Mouse (Mus musculus): ENCODE measurements around the gene Rps17. TPM values are rescaled to one million over a fixed set of nuclear protein-coding genes. Genes with fewer than 3 reads are reported as not detected.

Gene Rps17
- polyA plus RNA-seq, 1 experiment from 2014 or later, result 842 TPM

GRCm38 (mm10) chr7:81345447-81346170, 555 bp upstream of the Rps17 start:
- Histone ChIP-seq H3K9me3 (replicated peaks) (no peaks in the 10 kb centered on the region), H3K36me3 (peaks cover 27% of the 10 kb centered on the region), H3K27ac (0 out of 2 replicates have a peak overlapping the region, but pooled peaks have one; percentile 47), H3K4me1 (replicated peaks) (peaks cover 31% of the 10 kb centered on the region), H3K4me2 (peak overlapping the region; percentile 68), H3K27me3 (no peaks in the 10 kb centered on the region), H3K4me3 (peak overlapping the region; percentile 77), H3K9ac (peak overlapping the region; percentile 83)
- WGBS, result 61% methylated on average over 15 of the region's 15 CpGs
- no peak for ATAC-seq (replicated peaks; ENCODE audit: insufficient number of reproducible peaks, insufficient read depth, low FRiP score, low read depth)

- Histone ChIP-seq H3K27ac (no peak overlapping the region), H3K4me3 (peak overlapping the region; percentile 77), H3K4me2 (peak overlapping the region; percentile 76), H3K9me3 (replicated peaks) (no peaks in the 10 kb centered on the region), H3K27me3 (no peaks in the 10 kb centered on the region), H3K9ac (peak overlapping the region; percentile 83), H3K4me1 (replicated peaks) (peaks cover 31% of the 10 kb centered on the region), H3K36me3 (peaks cover 41% of the 10 kb centered on the region)
- 4% methylated on average over 10 of the region's 10 CpGs for WGBS
- ATAC-seq (replicated peaks; ENCODE audit: insufficient number of reproducible peaks, insufficient read depth, low FRiP score, low read depth), result no peak
These were observed 1.2 kb downstream of the Rps17 start for GRCm38 (mm10) chr7:81343831-81344230.

GRCm38 (mm10) chr7:81343316-81343715, 1.7 kb downstream of the Rps17 start:
- ATAC-seq (replicated peaks; ENCODE audit: insufficient number of reproducible peaks, insufficient read depth, low FRiP score, low read depth), result no peak
- Histone ChIP-seq H3K36me3 (peaks cover 41% of the 10 kb centered on the region), H3K27me3 (no peaks in the 10 kb centered on the region), H3K27ac (no peak overlapping the region), H3K4me3 (peak overlapping the region; percentile 77), H3K4me2 (peak overlapping the region; percentile 76), H3K4me1 (replicated peaks) (peaks cover 31% of the 10 kb centered on the region), H3K9me3 (replicated peaks) (no peaks in the 10 kb centered on the region), H3K9ac (peak overlapping the region; percentile 83)
- WGBS, result 19% methylated on average over 8 of the region's 8 CpGs

- no peaks in the 10 kb centered on the region for H3K9me3 ChIP-seq (replicated peaks)
- H3K27ac ChIP-seq, result no peak overlapping the region
- H3K9ac ChIP-seq, result peak overlapping the region; percentile 83
- peak overlapping the region; percentile 76 for H3K4me2 ChIP-seq
- peaks cover 31% of the 10 kb centered on the region for H3K4me1 ChIP-seq (replicated peaks)
- ATAC-seq (replicated peaks; ENCODE audit: insufficient number of reproducible peaks, insufficient read depth, low FRiP score, low read depth), result no peak
- 55% methylated on average over 8 of the region's 8 CpGs for WGBS
- H3K4me3 ChIP-seq, result peak overlapping the region; percentile 77
- peaks cover 41% of the 10 kb centered on the region for H3K36me3 ChIP-seq
- no peaks in the 10 kb centered on the region for H3K27me3 ChIP-seq
These were observed 2.5 kb downstream of the Rps17 start for GRCm38 (mm10) chr7:81342356-81343094.

- Histone ChIP-seq H3K4me3 (no peak overlapping the region), H3K36me3 (peaks cover 41% of the 10 kb centered on the region), H3K4me1 (replicated peaks) (peaks cover 31% of the 10 kb centered on the region), H3K27ac (no peak overlapping the region), H3K9me3 (replicated peaks) (no peaks in the 10 kb centered on the region), H3K4me2 (no peak overlapping the region), H3K27me3 (no peaks in the 10 kb centered on the region), H3K9ac (no peak overlapping the region)
- WGBS, result 52% methylated on average over 3 of the region's 3 CpGs
- no peak for ATAC-seq (replicated peaks; ENCODE audit: insufficient number of reproducible peaks, insufficient read depth, low FRiP score, low read depth)
These were observed 3.5 kb downstream of the Rps17 start for GRCm38 (mm10) chr7:81341563-81341962.

GRCm38 (mm10) chr7:81339783-81340182, 5.3 kb downstream of the Rps17 start:
- Histone ChIP-seq H3K4me1 (replicated peaks) (peaks cover 32% of the 10 kb centered on the region), H3K36me3 (peaks cover 41% of the 10 kb centered on the region), H3K9me3 (replicated peaks) (no peaks in the 10 kb centered on the region), H3K9ac (no peak overlapping the region), H3K4me3 (no peak overlapping the region), H3K27ac (no peak overlapping the region), H3K27me3 (no peaks in the 10 kb centered on the region), H3K4me2 (no peak overlapping the region)
- ATAC-seq (replicated peaks; ENCODE audit: insufficient number of reproducible peaks, insufficient read depth, low FRiP score, low read depth), result no peak
- 80% methylated on average over 4 of the region's 4 CpGs for WGBS

DNA sequence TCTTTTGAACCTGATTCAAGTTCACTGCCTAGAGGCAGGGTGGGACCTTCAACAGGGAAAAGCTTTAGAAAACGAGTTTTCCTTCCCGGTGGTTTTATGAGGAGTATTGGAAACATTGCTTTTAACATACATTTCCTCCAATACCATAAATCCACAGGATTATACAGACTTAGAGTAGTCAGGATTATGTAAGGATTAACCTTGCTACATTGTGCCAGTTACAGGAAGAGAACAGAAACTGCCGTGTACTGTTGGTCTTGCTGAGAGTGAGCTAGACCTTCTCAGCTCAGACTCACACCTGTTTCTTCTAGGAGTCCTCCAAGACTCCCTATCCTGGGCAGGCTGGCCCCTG, 6.6 kb downstream of the Rps17 start:
- Histone ChIP-seq H3K27ac (no peak overlapping the region), H3K9me3 (replicated peaks) (no peaks in the 10 kb centered on the region), H3K9ac (no peak overlapping the region), H3K36me3 (peaks cover 41% of the 10 kb centered on the region), H3K4me1 (replicated peaks) (peaks cover 26% of the 10 kb centered on the region), H3K4me2 (no peak overlapping the region), H3K27me3 (no peaks in the 10 kb centered on the region), H3K4me3 (no peak overlapping the region)
- ATAC-seq (replicated peaks; ENCODE audit: insufficient number of reproducible peaks, insufficient read depth, low FRiP score, low read depth), result no peak
- WGBS, result 81% methylated on average over 3 of the region's 3 CpGs

- Histone ChIP-seq H3K4me2 (no peak overlapping the region), H3K27me3 (no peaks in the 10 kb centered on the region), H3K36me3 (peaks cover 40% of the 10 kb centered on the region), H3K9me3 (replicated peaks) (no peaks in the 10 kb centered on the region), H3K27ac (no peak overlapping the region), H3K9ac (no peak overlapping the region), H3K4me3 (no peak overlapping the region), H3K4me1 (replicated peaks) (peaks cover 20% of the 10 kb centered on the region)
- 86% methylated on average over 21 of the region's 21 CpGs for WGBS
- no peak for ATAC-seq (replicated peaks; ENCODE audit: insufficient number of reproducible peaks, insufficient read depth, low FRiP score, low read depth)
These were observed 7.1 kb downstream of the Rps17 start for GRCm38 (mm10) chr7:81337785-81338521.

DNA sequence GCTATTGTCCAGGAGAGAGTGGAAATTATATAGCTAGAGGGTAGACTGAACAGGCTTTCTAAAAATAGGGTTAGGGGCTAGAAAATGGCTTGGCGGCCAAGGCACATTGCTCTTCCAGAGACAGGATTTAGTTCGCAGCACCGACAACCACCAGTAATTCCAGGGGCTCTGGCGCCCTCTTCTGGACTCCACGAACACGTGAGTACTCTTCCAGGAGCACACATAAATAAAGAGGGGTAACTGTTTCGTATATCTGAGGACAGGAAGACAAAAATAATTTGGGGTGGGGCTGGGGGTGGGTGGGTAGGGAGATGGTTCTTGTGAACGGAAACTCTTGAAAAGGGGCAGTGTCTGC, 8.6 kb downstream of the Rps17 start:
- no peaks in the 10 kb centered on the region for H3K9me3 ChIP-seq (replicated peaks)
- H3K4me2 ChIP-seq, result 0 out of 2 replicates have a peak overlapping the region, but pooled peaks have one; percentile 5
- H3K4me3 ChIP-seq, result no peak overlapping the region
- H3K27me3 ChIP-seq, result no peaks in the 10 kb centered on the region
- peaks cover 33% of the 10 kb centered on the region for H3K36me3 ChIP-seq
- no peak for ATAC-seq (replicated peaks; ENCODE audit: insufficient number of reproducible peaks, insufficient read depth, low FRiP score, low read depth)
- peak overlapping the region; percentile 77 for H3K27ac ChIP-seq
- H3K4me1 ChIP-seq (replicated peaks), result peaks cover 7% of the 10 kb centered on the region
- WGBS, result 32% methylated on average over 8 of the region's 8 CpGs
- no peak overlapping the region for H3K9ac ChIP-seq

DNA sequence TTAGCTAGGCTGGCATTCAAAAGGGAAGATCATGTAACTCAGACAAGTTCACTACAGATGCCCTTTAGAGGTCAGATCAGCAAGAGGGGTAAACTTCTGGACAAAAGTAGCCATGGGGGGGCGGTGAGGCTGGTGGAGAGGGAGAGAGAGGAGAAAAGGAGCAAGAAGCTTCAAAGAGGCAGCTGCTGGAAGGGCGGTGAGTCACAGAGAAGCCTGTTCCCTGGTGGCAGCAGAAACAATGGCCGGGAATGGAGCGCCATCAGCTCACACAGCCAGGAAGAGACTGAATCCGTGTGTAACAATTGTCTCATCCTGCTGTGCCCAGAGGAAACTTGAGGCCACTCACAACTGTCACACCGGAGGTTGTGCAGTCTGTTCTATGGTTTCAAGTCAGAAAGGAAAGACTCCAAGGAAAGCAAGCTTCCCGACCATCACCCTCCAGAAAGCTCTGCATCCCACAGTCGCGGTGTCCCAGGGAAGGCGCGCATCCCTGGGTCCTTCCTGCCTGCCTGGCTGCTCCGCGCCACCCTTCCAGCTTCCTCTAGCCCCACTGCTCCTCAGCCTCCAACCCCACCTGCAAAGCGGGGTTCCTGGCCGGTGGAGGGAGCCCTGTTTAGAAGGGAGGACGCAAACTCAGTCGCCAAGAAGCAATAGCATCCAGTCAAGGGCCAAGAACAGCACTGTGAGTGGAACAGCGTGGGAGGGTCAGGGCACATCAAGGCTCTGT, 9.2 kb downstream of the Rps17 start:
- Histone ChIP-seq H3K9me3 (replicated peaks) (no peaks in the 10 kb centered on the region), H3K36me3 (peaks cover 28% of the 10 kb centered on the region), H3K9ac (no peak overlapping the region), H3K4me2 (0 out of 2 replicates have a peak overlapping the region, but pooled peaks have one; percentile 5), H3K27me3 (no peaks in the 10 kb centered on the region), H3K27ac (peak overlapping the region; percentile 77), H3K4me1 (replicated peaks) (peaks cover 4% of the 10 kb centered on the region; the same call in 1 of the 2 replicates), H3K4me3 (no peak overlapping the region)
- ATAC-seq (replicated peaks; ENCODE audit: insufficient number of reproducible peaks, insufficient read depth, low FRiP score, low read depth), result peak; percentile 37; the same call in 1 of the 2 replicates
- 67% methylated on average over 18 of the region's 18 CpGs for WGBS

DNA sequence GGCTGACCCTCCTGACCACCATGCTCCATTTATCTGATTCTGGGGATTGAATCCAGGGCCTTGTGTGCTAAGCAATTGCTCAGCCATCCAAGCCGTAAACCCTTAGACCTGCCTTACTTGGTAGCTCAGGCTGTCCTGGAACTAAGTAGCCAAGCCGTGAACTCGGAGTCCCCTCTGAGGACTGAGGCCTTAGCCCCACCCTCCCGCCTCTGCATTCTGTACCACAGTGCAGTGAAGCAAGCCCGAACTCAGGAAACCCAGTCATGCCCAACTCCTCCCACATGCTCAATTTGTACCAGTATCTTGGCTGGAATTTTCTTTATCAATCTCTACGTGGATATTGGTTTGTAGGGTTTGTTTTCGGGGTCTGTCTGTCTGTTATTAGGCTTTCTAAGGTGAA, 13.2 kb downstream of the Rps17 start:
- H3K4me3 ChIP-seq, result no peak overlapping the region
- H3K27ac ChIP-seq, result no peak overlapping the region
- WGBS, result 75% methylated on average over 7 of the region's 7 CpGs
- no peak overlapping the region for H3K4me2 ChIP-seq
- no peak overlapping the region for H3K9ac ChIP-seq
- H3K36me3 ChIP-seq, result peaks cover 14% of the 10 kb centered on the region; the same call in 1 of the 2 replicates
- peaks cover 6% of the 10 kb centered on the region; the same call in 1 of the 2 replicates for H3K4me1 ChIP-seq (replicated peaks)
- H3K27me3 ChIP-seq, result no peaks in the 10 kb centered on the region
- H3K9me3 ChIP-seq (replicated peaks), result no peaks in the 10 kb centered on the region
- no peak for ATAC-seq (replicated peaks; ENCODE audit: insufficient number of reproducible peaks, insufficient read depth, low FRiP score, low read depth)
